Mouse (Mus musculus): Measurements from ENCODE around the gene Trpc4ap. TPM values are rescaled to one million over a fixed set of nuclear protein-coding genes. Genes with fewer than 3 reads are reported as not detected.
A peak's percentile ranks its signal among the peaks of the same experiment; 100 is the strongest.

The Trpc4ap gene
- polyA plus RNA-seq, 1 experiment = 364 TPM

DNA sequence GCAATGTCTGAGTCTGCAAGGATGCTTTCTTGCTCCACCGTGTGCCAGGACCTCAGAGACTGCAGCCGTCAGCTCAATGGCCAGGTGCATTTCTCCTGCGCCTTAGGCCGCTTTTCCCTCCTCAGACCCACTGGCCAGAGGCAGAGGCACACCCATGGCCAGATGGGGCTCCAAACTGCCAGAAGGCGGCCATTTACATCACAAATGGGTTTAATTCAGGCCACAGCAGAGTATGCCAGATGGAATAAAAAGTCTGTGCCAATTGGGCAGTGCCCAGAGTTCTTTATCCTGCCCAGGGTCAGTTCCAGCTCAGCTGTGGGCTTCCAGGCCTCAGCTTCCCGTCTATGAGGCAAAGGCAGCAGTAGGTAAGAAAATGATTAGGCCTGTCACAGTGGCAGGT, 51.5 kb downstream of the Trpc4ap start:
- Histone ChIP-seq H3K4me1 (ENCODE audit: control insufficient read depth, insufficient read depth, low read length) (peaks cover 6% of the 10 kb centered on the region), H3K4me3 (ENCODE audit: insufficient read depth, low read depth, low read length) (no peak overlapping the region), H3K27ac (ENCODE audit: insufficient read depth, low read depth, low read length) (0 out of 2 replicates have a peak overlapping the region, but pooled peaks have one; percentile 12)
- TF ChIP-seq CTCF (IDR thresholded peaks at IDR 0.05; ENCODE audit: insufficient read depth, low read depth, low read length) (no peak), POLR2A (IDR thresholded peaks at IDR 0.05; ENCODE audit: insufficient read depth, low read depth, low read length) (no peak)
- 45% methylated on average over 6 of the region's 6 CpGs for WGBS

DNA sequence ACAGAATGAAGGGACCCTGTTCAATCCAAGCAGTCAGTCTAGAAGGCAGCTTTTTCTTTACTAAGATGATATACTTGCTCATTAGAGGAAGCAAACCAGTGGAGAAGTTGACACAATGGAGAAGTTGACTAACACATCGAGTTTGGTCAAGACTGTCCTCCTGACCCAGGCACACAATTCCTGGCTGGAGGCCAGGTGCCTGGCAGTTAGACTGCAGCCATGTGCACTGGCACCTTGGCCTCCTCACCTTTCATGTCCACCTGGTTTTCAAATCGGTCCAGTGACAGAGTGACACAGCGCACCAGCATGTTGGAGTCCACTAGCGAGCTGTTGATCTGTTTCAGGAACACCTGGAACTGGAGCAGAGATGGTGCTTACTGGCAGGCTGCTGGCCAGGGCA, 54.8 kb downstream of the Trpc4ap start:
- Histone ChIP-seq H3K27ac (ENCODE audit: insufficient read depth, low read depth, low read length) (no peak overlapping the region), H3K4me3 (ENCODE audit: insufficient read depth, low read depth, low read length) (no peak overlapping the region), H3K4me1 (ENCODE audit: control insufficient read depth, insufficient read depth, low read length) (peaks cover 6% of the 10 kb centered on the region)
- 87% methylated on average over 4 of the region's 4 CpGs for WGBS
- TF ChIP-seq CTCF (IDR thresholded peaks at IDR 0.05; ENCODE audit: insufficient read depth, low read depth, low read length) = no peak
- no peak for TF ChIP-seq POLR2A (IDR thresholded peaks at IDR 0.05; ENCODE audit: insufficient read depth, low read depth, low read length)

DNA sequence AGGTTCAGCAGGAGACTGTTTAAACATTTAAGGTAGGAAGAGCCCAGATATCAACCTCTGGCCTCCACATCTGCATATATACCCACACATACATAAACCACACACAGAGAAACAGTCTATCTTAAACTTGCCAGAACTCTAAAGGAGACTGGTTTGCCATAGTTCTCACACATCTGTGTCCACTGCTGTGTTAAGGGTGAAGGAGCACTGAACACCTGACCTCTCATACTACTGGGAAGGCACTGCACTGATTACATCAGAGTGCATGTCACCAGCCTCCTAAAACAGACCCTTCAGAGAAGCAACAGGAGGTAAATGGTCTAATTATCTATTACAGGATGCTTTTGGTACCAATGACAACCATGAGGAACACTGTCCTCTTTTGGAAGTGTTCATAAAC, 55.3 kb downstream of the Trpc4ap start:
- no peak overlapping the region for H3K27ac ChIP-seq (ENCODE audit: insufficient read depth, low read depth, low read length)
- TF ChIP-seq POLR2A (IDR thresholded peaks at IDR 0.05; ENCODE audit: insufficient read depth, low read depth, low read length) (no peak), CTCF (IDR thresholded peaks at IDR 0.05; ENCODE audit: insufficient read depth, low read depth, low read length) (no peak)
- no peak overlapping the region for H3K4me3 ChIP-seq (ENCODE audit: insufficient read depth, low read depth, low read length)
- peaks cover 3% of the 10 kb centered on the region for H3K4me1 ChIP-seq (ENCODE audit: control insufficient read depth, insufficient read depth, low read length)

DNA sequence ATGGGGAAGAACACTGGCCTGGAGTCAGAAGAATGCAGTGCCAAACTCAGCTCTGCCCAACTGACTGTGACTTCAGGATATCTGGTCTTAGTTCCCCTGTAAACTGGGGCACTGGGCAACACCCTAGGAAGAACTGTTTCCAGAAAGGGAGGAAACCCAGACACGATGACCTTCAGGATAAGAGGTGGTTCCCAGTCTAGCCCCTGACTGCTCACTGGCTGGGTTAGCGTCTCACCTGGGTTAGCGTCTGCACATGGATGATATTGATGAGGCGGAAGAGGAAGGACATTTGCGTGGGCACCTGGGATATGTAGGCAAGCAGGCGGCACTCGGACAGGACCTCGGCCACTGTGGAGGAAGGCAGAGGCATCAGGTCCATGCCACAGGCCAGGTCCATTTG, 56.2 kb downstream of the Trpc4ap start:
- H3K27ac ChIP-seq (ENCODE audit: insufficient read depth, low read depth, low read length) = no peak overlapping the region
- no peak overlapping the region for H3K4me3 ChIP-seq (ENCODE audit: insufficient read depth, low read depth, low read length)
- no peak for TF ChIP-seq POLR2A (IDR thresholded peaks at IDR 0.05; ENCODE audit: insufficient read depth, low read depth, low read length)
- TF ChIP-seq CTCF (IDR thresholded peaks at IDR 0.05; ENCODE audit: insufficient read depth, low read depth, low read length) = no peak
- WGBS = 94% methylated on average over 8 of the region's 8 CpGs
- peaks cover 5% of the 10 kb centered on the region; the same call in 1 of the 2 replicates for H3K4me1 ChIP-seq (ENCODE audit: control insufficient read depth, insufficient read depth, low read length)

DNA sequence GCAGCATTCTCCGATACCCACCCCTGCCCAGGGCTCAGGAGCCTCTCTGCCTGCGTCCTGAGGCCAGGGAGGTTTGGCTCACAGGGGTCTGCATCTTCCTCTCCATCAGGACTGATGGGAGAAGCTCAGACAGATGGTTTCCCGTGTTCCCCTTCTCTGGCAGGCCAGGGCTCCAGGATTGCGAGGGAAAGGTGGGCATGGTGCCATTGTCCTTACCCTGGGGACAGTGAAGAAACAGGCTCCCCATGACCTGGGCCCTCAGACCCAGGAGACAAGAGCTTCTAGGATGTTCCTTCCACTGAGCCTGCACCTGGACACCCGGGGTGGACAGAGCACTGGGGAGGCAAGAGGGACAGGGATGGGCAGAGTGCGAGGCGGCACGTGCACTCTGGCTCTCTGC, 57.6 kb downstream of the Trpc4ap start:
- Histone ChIP-seq H3K4me1 (ENCODE audit: control insufficient read depth, insufficient read depth, low read length) (peaks cover 13% of the 10 kb centered on the region), H3K4me3 (ENCODE audit: insufficient read depth, low read depth, low read length) (no peak overlapping the region), H3K27ac (ENCODE audit: insufficient read depth, low read depth, low read length) (no peak overlapping the region)
- no peak for TF ChIP-seq CTCF (IDR thresholded peaks at IDR 0.05; ENCODE audit: insufficient read depth, low read depth, low read length)
- TF ChIP-seq POLR2A (IDR thresholded peaks at IDR 0.05; ENCODE audit: insufficient read depth, low read depth, low read length) = no peak
- WGBS = 91% methylated on average over 8 of the region's 8 CpGs

DNA sequence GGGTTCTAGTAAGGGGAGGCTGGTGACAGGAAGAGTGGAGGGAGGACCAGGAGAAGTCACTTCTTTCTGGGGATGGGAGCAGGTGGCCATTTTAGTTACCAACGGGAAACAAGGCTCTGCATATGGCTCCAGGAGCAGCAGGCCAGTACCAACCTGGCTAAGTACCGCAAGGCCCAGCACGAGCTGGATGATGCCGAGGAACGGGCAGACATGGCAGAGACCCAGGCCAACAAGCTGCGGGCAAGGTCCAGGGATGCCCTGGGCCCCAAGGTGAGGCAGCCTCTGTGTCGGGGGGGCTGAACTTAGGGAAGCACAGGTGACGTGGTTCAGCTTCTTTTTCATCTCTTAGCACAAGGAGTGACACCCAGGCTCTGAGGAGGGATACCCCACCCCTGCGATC, 58.5 kb downstream of the Trpc4ap start:
- no peak for TF ChIP-seq CTCF (IDR thresholded peaks at IDR 0.05; ENCODE audit: insufficient read depth, low read depth, low read length)
- TF ChIP-seq POLR2A (IDR thresholded peaks at IDR 0.05; ENCODE audit: insufficient read depth, low read depth, low read length) = no peak
- WGBS = 89% methylated on average over 9 of the region's 9 CpGs
- Histone ChIP-seq H3K4me3 (ENCODE audit: insufficient read depth, low read depth, low read length) (no peak overlapping the region), H3K4me1 (ENCODE audit: control insufficient read depth, insufficient read depth, low read length) (peaks cover 21% of the 10 kb centered on the region), H3K27ac (ENCODE audit: insufficient read depth, low read depth, low read length) (no peak overlapping the region)

DNA sequence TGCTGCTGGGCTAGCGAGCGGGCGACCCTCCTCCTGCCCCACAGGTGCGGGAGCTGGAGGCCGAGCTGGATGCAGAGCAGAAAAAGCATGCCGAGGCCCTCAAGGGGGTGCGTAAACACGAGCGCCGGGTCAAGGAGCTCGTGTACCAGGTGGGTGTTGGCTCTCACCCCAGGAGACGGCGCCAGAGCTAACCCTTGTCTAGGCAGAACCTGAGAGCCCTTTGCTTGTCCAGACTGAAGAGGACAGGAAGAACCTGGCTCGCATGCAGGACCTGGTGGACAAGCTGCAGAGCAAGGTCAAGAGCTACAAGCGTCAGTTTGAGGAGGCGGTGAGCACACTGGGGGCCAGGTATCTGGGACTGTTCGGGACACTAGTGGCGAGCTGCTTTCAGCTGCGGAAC, 59.1 kb downstream of the Trpc4ap start:
- Histone ChIP-seq H3K4me1 (ENCODE audit: control insufficient read depth, insufficient read depth, low read length) (peaks cover 26% of the 10 kb centered on the region), H3K4me3 (ENCODE audit: insufficient read depth, low read depth, low read length) (no peak overlapping the region), H3K27ac (ENCODE audit: insufficient read depth, low read depth, low read length) (no peak overlapping the region)
- TF ChIP-seq CTCF (IDR thresholded peaks at IDR 0.05; ENCODE audit: insufficient read depth, low read depth, low read length) (no peak), POLR2A (IDR thresholded peaks at IDR 0.05; ENCODE audit: insufficient read depth, low read depth, low read length) (no peak)
- WGBS = 77% methylated on average over 19 of the region's 19 CpGs

GRCm38 (mm10) chr2:155632138-155632936, 59.8 kb downstream of the Trpc4ap start:
- Histone ChIP-seq H3K4me3 (ENCODE audit: insufficient read depth, low read depth, low read length) (no peak overlapping the region), H3K27ac (ENCODE audit: insufficient read depth, low read depth, low read length) (no peak overlapping the region), H3K4me1 (ENCODE audit: control insufficient read depth, insufficient read depth, low read length) (peaks cover 26% of the 10 kb centered on the region)
- 83% methylated on average over 30 of the region's 30 CpGs for WGBS
- TF ChIP-seq POLR2A (IDR thresholded peaks at IDR 0.05; ENCODE audit: insufficient read depth, low read depth, low read length) = no peak
- no peak for TF ChIP-seq CTCF (IDR thresholded peaks at IDR 0.05; ENCODE audit: insufficient read depth, low read depth, low read length)

- no peak overlapping the region for H3K27ac ChIP-seq (ENCODE audit: insufficient read depth, low read depth, low read length)
- H3K4me3 ChIP-seq (ENCODE audit: insufficient read depth, low read depth, low read length) = no peak overlapping the region
- TF ChIP-seq CTCF (IDR thresholded peaks at IDR 0.05; ENCODE audit: insufficient read depth, low read depth, low read length) = no peak
- TF ChIP-seq POLR2A (IDR thresholded peaks at IDR 0.05; ENCODE audit: insufficient read depth, low read depth, low read length) = no peak
- peaks cover 30% of the 10 kb centered on the region for H3K4me1 ChIP-seq (ENCODE audit: control insufficient read depth, insufficient read depth, low read length)
- 68% methylated on average over 43 of the region's 43 CpGs for WGBS
These were observed 61.4 kb downstream of the Trpc4ap start for GRCm38 (mm10) chr2:155630590-155631416.
